Mouse (Mus musculus): ENCODE measurements around the gene Adprhl1. TPM values are rescaled to one million over a fixed set of nuclear protein-coding genes. Genes with fewer than 3 reads are reported as not detected.

Adprhl1 gene
- polyA plus RNA-seq (2014; fragmentation: Illumina TruSeq; extraction: RNeasy Lipid Tissue Mini Kit (QIAGEN cat#74804); ENCODE audit: low read depth, low replicate concordance), result not detected

GRCm38 (mm10) chr8:13254019-13254418 lies at the start of gene Adprhl1:
Gene Adprhl1 (minus strand): TSS chr8:13254162.

GRCm38 (mm10) chr8:13287692-13288623 lies 34.0 kb upstream of the Adprhl1 start, which contains the start of the genes Dcun1d2 and Tmco3:
Gene Dcun1d2 (minus strand): TSS chr8:13288131.
Gene Tmco3 (plus strand): TSS chr8:13288190.

GRCm38 (mm10) chr8:13200301-13201012 lies 53.5 kb downstream of the Adprhl1 start, which contains the start of gene Grtp1:
Gene Grtp1 (minus strand): TSS chr8:13200620.

Other genes with a start within 250 kb of the Adprhl1 start
- gene F7, start 228.1 kb downstream of the Adprhl1 start, polyA plus RNA-seq (2014; fragmentation: Illumina TruSeq; extraction: RNeasy Lipid Tissue Mini Kit (QIAGEN cat#74804); ENCODE audit: low read depth, low replicate concordance), result 28.6 TPM
- 257 TPM for gene F10, start 216.9 kb downstream of the Adprhl1 start, polyA plus RNA-seq (2014; fragmentation: Illumina TruSeq; extraction: RNeasy Lipid Tissue Mini Kit (QIAGEN cat#74804); ENCODE audit: low read depth, low replicate concordance)
- 154 TPM for gene Proz, start 193.2 kb downstream of the Adprhl1 start, polyA plus RNA-seq (2014; fragmentation: Illumina TruSeq; extraction: RNeasy Lipid Tissue Mini Kit (QIAGEN cat#74804); ENCODE audit: low read depth, low replicate concordance)
- gene Pcid2, start 148.7 kb downstream of the Adprhl1 start, polyA plus RNA-seq (2014; fragmentation: Illumina TruSeq; extraction: RNeasy Lipid Tissue Mini Kit (QIAGEN cat#74804); ENCODE audit: low read depth, low replicate concordance), result 5.4 TPM
- gene Cul4a, start 148.5 kb downstream of the Adprhl1 start, polyA plus RNA-seq (2014; fragmentation: Illumina TruSeq; extraction: RNeasy Lipid Tissue Mini Kit (QIAGEN cat#74804); ENCODE audit: low read depth, low replicate concordance), result 79.7 TPM
- 466 TPM for gene Lamp1, start 95.0 kb downstream of the Adprhl1 start, polyA plus RNA-seq (2014; fragmentation: Illumina TruSeq; extraction: RNeasy Lipid Tissue Mini Kit (QIAGEN cat#74804); ENCODE audit: low read depth, low replicate concordance)
- 11.4 TPM for gene Grtp1, start 53.5 kb downstream of the Adprhl1 start, polyA plus RNA-seq (2014; fragmentation: Illumina TruSeq; extraction: RNeasy Lipid Tissue Mini Kit (QIAGEN cat#74804); ENCODE audit: low read depth, low replicate concordance)
- gene Dcun1d2, start 34.0 kb upstream of the Adprhl1 start, polyA plus RNA-seq (2014; fragmentation: Illumina TruSeq; extraction: RNeasy Lipid Tissue Mini Kit (QIAGEN cat#74804); ENCODE audit: low read depth, low replicate concordance), result 6.8 TPM
- gene Tmco3, start 34.0 kb upstream of the Adprhl1 start, polyA plus RNA-seq (2014; fragmentation: Illumina TruSeq; extraction: RNeasy Lipid Tissue Mini Kit (QIAGEN cat#74804); ENCODE audit: low read depth, low replicate concordance), result 6.7 TPM
- gene Tfdp1, start 84.6 kb upstream of the Adprhl1 start, polyA plus RNA-seq (2014; fragmentation: Illumina TruSeq; extraction: RNeasy Lipid Tissue Mini Kit (QIAGEN cat#74804); ENCODE audit: low read depth, low replicate concordance), result 10.9 TPM
- not detected for gene Atp4b, start 142.7 kb upstream of the Adprhl1 start, polyA plus RNA-seq (2014; fragmentation: Illumina TruSeq; extraction: RNeasy Lipid Tissue Mini Kit (QIAGEN cat#74804); ENCODE audit: low read depth, low replicate concordance)
- gene Grk1, start 150.9 kb upstream of the Adprhl1 start, polyA plus RNA-seq (2014; fragmentation: Illumina TruSeq; extraction: RNeasy Lipid Tissue Mini Kit (QIAGEN cat#74804); ENCODE audit: low read depth, low replicate concordance), result not detected
- not detected for gene Tmem255b, start 181.0 kb upstream of the Adprhl1 start, polyA plus RNA-seq (2014; fragmentation: Illumina TruSeq; extraction: RNeasy Lipid Tissue Mini Kit (QIAGEN cat#74804); ENCODE audit: low read depth, low replicate concordance)
- gene Gas6, start 240.3 kb upstream of the Adprhl1 start, polyA plus RNA-seq (2014; fragmentation: Illumina TruSeq; extraction: RNeasy Lipid Tissue Mini Kit (QIAGEN cat#74804); ENCODE audit: low read depth, low replicate concordance), result 2.4 TPM